Mouse (Mus musculus): ENCODE results near the gene Scly. TPM values are rescaled to one million over a fixed set of nuclear protein-coding genes. Genes with fewer than 3 reads are reported as not detected.
A peak's percentile ranks its signal among the peaks of the same experiment; 100 is the strongest.

Gene Scly
- 10 to 100 TPM; 21.8 to 24.6 (median 22.2) TPM for total RNA-seq (2022)

GRCm38 (mm10) chr1:91297799-91298744 is at the start of gene Scly:
Gene Scly, plus strand, starts transcription at chr1:91298338.
- DNase-seq (ENCODE audit: low spot score in 2 of 2): peak; percentile 94 to 95

DNA sequence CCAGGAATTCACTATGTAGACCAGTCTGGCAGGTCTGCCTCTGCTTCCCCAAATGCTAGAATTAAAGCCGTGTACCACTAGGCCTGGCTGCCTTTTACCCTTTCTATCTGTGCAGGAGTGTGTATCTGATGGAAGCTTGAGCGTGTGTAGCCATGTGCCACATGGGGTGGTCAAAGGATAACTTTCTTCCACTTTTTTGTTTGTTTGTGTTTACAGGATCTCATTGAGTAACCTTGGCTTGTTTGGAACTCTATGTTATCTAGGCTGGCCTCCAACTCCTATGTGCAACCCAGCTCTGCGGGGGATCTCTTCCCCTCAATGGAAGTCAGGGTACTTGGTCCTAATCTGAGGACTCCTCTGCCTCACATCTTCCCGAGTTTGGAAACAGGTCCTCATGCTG is 49.2 kb upstream of the Scly start:
- DNase-seq (ENCODE audit: low spot score in 2 of 2): no peak

DNA sequence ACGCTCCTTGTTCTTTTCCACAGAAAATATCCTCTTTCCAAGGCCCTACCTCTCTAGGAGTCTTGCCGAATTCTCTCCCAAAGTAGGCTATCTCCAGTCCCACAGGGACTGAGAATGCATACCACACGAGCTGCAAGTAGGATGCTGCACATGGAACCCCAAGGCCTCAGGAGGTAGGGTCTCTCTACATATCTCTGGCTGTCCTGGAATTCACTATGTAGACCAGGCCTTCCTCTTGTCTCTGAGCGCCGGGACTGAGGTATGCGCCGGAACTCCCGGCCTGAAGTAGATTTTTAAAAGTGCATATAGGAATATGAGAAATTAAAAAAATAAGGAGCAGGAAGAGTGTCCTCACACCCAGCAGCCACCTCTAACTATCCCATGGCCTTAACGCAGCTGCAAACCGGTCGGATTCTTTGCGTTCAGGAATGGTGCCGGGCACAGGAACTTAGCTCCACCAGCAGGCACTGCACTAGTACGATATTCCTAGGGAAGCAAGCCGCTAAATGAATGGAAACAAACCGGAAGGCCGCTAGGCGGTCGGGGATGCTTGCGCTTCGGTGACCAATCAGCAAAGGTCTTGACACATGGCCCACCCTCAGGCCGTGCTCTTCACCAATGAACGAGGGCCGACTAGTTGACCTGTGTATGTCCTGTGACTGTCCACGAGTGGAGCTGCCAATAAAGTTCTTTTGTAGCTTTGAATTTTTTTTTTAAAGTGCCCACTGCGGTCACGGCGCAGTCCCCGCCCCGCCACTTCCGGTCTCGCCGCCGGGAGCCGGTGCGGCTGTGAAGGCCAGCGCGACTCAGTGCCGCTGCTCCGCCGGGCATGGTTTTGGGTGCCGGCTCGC is 48.3 kb upstream of the Scly start, which contains the start of gene Ube2f:
TSS of gene Ube2f (plus strand) at position 741 of the 851 bp plus-strand sequence.
- peak; percentile 96 to 97 for DNase-seq (ENCODE audit: low spot score in 2 of 2)

DNA sequence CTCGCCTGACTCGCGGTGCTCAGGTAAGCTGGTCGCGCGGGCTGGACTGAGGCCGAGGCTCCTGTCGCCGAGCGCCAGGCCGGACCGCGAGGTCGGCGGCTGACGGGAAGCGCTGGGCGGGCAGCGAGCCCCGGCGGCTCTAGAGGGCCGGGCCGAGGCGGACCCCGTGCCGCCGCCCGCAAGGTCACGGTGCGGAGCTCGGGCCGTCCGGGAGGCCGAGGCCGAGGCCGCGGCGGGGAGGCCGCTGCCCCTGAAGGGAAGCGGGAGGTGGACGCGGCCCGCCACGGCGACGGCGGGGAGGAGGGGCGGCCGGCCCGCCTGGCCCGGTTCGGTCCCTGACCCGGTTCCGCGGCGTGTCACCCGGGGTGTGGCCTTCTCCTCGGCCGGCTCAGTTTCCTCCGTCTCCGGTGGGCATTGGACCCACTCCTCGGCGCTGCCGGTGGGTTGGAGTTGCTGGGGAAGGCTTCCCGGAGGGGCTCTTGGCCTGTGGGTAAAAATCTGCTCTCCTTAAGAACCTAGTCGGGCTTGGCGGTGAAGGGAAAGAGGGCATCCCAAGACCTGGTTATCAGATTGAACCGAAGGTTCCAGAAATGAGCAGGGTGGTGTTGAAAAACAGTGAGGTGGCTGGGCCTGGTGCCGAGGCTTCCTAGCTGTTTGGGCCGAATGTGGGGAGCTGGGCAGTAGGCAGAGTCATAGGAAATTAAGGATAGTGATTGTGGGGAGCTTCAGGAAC is 47.6 kb upstream of the Scly start:
- DNase-seq (ENCODE audit: low spot score in 2 of 2): no peak

- no peak for DNase-seq (ENCODE audit: low spot score in 2 of 2)
Measured at GRCm38 (mm10) chr1:91251148-91251650, 46.9 kb upstream of the Scly start.

- DNase-seq (ENCODE audit: low spot score in 2 of 2): no peak
Measured at GRCm38 (mm10) chr1:91251927-91252326, 46.2 kb upstream of the Scly start.

- no peak for DNase-seq (ENCODE audit: low spot score in 2 of 2)
Measured at GRCm38 (mm10) chr1:91257918-91258317, 40.2 kb upstream of the Scly start.

- no peak for DNase-seq (ENCODE audit: low spot score in 2 of 2)
Measured at GRCm38 (mm10) chr1:91259794-91260193, 38.3 kb upstream of the Scly start.

DNA sequence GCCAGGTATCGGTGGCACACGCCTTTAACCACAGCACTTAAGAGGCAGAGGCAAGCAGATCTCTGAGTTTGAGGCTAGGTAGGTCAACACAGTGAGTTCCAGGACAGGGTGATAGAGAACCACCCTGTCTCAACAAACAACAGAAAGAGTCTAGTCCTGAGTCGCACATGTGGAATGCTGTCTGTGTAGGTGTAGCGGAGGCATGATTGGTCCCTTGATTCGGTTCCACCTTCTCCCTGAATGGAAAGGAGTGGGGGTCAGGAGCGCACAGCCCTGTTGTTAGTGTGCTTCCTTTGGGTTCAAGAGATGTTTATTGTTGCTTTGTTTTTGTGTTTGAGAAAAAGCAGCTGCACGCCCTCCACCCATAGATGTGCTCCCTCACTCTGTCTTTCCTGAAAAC is 35.6 kb upstream of the Scly start:
- DNase-seq (ENCODE audit: low spot score in 2 of 2): no peak

GRCm38 (mm10) chr1:91272260-91272659 is 25.9 kb upstream of the Scly start:
- no peak for DNase-seq (ENCODE audit: low spot score in 2 of 2)

DNA sequence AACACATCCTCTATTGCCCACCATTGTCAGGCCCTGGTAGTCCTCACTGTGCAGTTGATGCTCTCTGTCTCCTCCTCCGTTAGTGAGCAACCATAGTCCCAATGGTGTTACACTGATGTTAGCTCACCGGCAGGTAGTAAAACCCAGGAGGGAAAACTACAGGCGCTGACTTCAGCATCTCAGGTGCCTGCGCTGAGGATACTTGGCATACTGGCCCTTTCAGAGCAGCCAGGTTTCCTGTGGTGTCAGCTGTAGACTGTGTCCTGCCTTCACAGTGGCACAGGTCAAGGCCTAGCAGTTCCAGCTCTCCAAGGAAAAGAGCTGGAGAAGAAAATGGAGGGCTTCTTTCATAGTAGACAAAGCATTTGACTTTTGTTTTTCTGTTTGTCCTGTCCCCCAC is 21.6 kb upstream of the Scly start:
- DNase-seq (ENCODE audit: low spot score in 2 of 2): no peak

DNA sequence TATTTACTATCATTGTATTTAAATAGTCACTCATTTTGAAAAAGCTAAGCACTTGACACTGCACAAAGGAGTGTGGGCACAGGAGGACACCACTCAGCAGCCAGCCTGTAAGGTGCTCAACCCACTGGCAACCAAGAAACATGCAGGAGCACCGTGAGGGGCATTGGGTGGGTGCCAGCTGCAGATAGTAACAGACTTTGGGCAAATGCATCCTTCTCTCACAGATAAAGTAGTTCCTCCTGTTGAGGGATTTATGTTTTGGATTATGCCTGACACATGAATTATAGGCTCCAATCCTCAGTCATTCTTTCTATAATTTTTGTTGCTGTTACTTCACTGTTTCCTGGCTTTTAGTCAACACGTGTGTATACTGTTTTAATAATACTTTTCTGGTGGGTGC is 20.7 kb upstream of the Scly start:
- no peak for DNase-seq (ENCODE audit: low spot score in 2 of 2)

DNA sequence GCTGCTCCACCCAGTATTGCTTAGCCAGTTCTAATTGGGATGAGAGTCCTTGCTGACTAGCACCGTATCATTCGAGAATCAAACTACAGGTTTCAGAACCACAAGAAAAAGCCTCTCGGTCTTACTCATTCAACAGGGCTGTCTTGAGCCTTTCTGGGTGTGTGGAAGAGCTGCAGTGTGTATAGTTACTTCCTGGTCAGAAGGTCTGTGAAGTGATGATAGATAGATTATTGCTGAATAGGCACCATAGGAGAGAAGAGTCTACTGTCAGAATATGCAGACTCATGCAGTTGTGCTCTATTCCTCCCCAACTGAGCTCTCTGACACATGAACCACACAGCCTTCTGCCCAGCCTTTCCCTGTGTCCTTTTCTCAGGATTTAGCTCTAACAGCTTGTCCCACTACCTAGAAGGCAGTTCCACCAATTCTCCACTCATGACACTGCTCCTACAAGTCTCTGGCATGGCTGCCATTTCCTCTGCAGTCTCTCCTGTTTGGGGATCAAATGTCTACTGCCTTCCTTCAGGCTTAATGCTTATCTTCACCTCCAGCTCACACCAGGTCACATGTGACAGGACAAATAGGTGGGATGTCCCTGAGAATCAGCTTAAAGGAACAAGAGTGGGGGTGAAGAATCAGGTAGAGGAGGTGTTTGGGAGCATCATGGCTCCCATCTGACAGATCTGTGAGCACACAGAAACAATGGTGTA is 19.6 kb upstream of the Scly start:
- DNase-seq (ENCODE audit: low spot score in 2 of 2): no peak

DNA sequence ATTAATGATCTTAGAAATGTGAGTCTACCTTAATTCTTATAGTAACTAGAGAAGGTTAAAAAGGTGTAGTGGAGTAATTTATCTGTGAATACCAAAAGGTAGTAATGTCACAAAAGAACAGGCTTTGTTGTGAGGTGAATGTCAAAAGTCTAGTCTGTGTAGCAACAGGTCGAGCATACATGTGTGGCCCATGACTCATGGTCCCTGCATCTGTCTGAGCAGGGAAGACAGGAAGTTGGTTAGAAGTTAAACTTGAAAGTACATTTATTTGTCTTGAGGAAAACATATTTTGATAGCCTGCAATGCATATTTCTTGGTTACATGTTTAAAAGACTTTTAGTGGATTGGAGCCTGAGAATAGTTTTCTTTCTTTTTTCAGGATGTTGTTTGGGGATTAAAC is 19.0 kb upstream of the Scly start:
- DNase-seq (ENCODE audit: low spot score in 2 of 2): no peak

DNA sequence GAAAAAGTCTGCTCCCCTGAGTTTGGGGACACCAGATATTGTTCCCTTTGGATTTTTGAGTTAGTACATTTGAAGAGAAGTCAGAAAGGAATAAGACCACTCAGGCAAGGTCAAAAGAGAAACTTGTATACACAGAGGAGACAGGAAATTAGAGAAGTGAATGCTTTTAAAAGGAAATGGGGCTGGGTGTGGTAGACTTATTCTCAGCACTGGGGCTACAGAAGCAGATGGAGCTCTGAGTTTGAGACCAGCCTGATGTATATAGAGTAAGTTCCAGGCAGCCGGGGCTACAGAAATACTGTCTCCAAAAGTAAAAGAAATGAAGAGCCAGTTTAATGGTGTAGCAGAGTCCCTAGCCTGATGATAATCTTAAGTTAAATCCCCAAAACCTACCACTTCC is 15.6 kb upstream of the Scly start:
- no peak for DNase-seq (ENCODE audit: low spot score in 2 of 2)

DNA sequence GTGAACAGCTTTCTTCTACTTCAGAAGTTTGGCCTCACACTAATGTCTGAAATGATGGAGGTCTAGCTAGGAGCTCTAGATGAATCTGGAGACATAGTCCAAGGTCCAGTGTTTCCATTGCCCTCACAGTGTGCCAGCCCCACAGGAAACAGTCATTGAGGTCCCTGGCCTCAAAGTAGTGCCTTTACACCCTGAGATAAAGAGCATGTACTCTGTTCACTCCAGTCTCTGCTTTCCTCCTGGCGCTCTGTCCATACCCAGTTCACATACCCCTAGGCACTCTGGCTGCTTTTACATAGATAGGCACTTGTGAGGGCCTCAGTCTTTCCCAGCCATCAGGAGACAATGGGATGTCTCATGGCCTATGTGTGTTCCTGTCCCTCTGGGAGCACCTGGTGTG is 8.8 kb upstream of the Scly start:
- DNase-seq (ENCODE audit: low spot score in 2 of 2): no peak

DNA sequence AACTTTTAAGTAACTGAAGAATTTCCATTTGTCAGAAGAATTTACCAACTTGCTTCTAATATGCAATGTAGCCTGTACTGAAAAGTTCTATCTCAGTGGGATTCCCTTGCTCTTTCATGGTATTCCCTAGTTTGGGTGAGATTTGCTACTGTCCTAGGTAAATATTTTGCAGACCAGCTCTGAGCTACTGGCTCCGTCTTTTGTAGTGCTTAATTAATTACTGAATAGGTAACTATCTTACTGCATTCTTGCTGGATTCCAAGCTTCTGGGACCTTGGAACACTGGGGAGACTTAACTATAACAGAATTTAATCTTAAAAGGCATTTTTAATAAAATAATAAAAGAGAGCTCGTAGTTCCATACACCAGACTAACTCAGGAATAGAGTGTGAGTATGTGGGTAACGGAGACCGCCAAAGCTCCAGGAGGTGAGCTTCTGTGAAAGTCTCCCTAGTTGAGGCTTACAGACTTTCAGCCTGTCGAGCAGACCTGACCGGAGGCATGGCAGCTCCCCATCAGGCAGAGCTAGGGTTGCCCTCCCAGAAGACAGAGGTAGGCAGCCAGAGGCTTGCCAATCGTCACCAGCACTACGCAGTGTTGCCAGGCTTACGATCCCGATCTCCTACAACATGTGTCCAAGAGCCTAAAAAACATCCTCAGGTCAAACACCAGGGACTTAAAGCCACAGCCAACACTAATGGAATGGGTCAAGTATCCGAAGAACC is 5.9 kb upstream of the Scly start:
- DNase-seq (ENCODE audit: low spot score in 2 of 2): no peak

GRCm38 (mm10) chr1:91295544-91295943 is 2.6 kb upstream of the Scly start:
- no peak for DNase-seq (ENCODE audit: low spot score in 2 of 2)

GRCm38 (mm10) chr1:91299026-91299706 is 1.0 kb downstream of the Scly start:
- no peak for DNase-seq (ENCODE audit: low spot score in 2 of 2)

All from layer of hippocampus, adult 8-10 months (tissue).